Mouse (Mus musculus) ovary, postnatal 10 days (tissue): ENCODE data around the gene Tmem132b.
"Not testable (repeated sequence)": the region's sequence is repeated elsewhere in the genome, so short reads cannot be mapped to it uniquely, and the experiment has no call there.

Experiments
- DNase-seq: peaks from one replicate; pipeline ENCODE4 v3.0.0; 2022; ENCODE audit warnings: low spot score

The Tmem132b gene

GRCm38 (mm10) chr5:125531634-125532033 is at the start of gene Tmem132b:
Gene Tmem132b (plus strand): TSS chr5:125531774.
- DNase-seq = no peak

- DNase-seq = no peak
Measured at GRCm38 (mm10) chr5:125482474-125482873, 49.1 kb upstream of the Tmem132b start.

DNA sequence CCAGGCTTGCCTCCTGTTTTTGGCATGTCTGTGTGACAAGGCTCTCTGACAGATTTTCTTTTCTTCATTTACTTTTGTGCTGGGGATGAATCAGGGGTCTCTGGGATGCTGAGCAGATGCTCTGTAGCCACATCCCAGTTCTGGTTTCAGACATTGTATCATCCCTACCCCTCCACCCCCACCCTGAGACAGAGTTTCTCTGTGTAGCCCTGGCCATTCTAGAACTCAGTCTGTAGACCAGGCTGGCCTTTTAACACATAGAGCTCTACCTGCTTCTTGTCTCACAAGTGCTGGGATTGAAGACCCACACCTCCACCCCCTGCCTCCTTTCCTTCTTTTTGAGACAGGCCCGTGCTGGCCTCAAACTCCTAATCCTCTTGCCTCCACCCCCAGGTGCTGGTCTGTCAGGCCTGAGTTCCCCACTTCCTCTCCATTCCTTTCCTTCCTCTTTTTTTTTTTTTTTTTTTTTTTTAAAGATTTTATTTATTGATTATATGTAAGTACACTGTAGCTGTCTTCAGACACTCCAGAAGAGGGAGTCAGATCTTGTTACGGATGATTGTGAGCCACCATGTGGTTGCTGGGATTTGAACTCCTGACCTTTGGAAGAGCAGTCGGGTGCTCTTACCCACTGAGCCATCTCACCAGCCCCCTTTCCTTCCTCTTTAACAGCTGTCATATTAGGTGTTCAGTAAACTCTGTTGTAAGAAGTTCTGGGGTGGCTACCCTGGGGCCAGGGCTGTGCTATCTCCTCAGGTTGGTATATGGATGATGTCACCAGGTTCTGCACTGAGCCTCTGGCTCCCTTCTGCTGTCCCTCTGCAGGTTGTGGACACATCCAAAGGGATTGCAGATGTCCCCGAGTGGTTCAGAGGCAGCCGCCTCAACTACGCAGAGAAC is 47.6 kb upstream of the Tmem132b start:
- DNase-seq = no peak

DNA sequence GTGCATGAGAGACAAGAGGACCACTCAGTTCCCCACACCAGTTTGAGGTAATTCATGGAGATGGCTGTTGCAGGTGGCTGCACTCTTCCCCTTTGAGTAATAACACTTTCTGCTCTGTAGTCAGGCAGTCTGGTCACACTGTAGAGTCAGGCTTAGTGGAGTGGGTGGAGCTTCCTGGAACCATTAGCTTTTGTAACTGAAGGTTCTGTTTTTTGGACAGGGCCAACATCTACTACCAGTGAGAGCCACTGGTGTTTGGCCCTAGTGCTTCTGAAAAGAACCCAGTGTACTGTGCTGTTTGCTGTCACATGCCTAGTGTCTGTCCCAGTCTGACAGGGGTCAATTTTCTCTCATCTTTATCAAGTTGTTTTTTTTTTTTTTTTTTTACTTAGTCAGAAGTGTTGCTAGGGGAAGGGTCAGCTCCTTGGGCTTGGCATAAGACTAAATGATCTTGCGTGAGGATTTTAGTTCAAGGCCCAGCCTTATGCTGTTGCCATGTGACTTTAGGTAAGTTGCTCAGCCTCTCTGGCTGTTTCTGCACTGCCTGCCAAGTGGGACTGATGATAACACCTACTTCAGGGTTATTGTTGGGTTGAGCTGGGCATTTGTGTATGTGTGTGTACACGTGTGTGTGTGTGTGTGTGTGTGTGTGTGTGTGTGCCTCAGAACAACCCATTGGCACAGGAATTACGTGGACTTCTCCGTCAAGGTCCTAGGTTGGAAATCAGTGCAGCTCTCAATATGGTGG is 46.4 kb upstream of the Tmem132b start:
- DNase-seq = no peak

DNA sequence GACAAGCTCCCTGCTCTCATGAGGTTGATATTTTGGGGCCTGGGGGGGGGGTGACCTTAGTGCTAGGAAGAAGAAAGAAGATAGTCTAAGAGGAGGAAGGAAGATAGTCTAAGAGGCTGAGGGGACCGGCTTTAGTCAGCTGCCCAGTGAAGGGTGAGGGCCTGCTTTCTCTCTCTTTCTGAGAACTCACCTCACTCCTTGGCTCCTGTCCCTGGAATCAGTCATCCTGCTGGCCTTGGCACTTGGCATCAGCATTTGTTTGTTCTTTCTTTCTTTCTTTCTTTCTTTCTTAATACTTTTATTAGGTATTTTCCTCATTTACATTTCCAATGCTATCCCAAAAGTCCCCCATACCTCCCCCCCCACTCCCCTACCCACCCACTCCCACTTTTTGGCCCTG is 45.5 kb upstream of the Tmem132b start:
- DNase-seq = no peak

GRCm38 (mm10) chr5:125487375-125488115 is 44.0 kb upstream of the Tmem132b start:
- DNase-seq = no peak

GRCm38 (mm10) chr5:125488116-125488455 is 43.5 kb upstream of the Tmem132b start:
- no peak for DNase-seq

DNA sequence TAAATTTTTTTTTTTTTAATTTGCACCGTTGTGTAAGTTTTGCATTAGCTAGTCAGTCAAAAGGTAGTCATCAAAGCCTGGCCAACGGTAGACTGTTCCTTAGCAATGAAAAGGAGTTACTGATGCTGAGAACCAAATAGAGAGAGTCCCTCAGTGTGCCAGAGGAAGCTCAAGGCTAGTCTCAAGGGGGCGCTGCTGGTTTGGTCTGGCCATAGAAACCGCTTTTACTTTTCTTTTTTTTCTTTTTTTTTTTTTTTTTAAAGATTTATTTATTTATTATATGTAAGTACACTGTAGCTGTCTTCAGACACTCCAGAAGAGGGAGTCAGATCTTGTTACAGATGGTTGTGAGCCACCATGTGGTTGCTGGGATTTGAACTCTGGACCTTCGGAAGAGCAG is 42.6 kb upstream of the Tmem132b start:
- not testable (repeated sequence) for DNase-seq

- no peak for DNase-seq
Measured at GRCm38 (mm10) chr5:125491107-125491506, 40.5 kb upstream of the Tmem132b start.

- no peak for DNase-seq
Measured at GRCm38 (mm10) chr5:125492379-125493092, 39.0 kb upstream of the Tmem132b start.

DNA sequence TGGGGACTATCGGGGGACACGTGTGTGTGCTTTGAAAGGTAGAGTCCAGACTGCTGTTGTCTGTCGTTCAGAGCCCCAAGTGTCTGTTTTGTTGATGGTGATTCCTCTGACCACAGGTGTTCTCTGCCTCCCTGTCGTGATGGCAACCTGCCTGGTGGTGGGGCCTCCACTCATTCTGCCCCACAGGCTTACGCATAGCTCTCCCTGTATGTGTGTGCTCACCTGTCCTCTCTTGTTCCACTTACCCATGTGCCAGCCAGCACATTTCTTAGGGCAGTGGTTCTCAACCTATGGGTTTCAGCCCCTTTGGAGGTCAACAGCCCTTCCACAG is 38.5 kb upstream of the Tmem132b start:
- DNase-seq = no peak

- DNase-seq = no peak
Measured at GRCm38 (mm10) chr5:125495655-125496054, 35.9 kb upstream of the Tmem132b start.

GRCm38 (mm10) chr5:125497821-125498600 is 33.6 kb upstream of the Tmem132b start:
- peak; percentile 13 for DNase-seq

DNA sequence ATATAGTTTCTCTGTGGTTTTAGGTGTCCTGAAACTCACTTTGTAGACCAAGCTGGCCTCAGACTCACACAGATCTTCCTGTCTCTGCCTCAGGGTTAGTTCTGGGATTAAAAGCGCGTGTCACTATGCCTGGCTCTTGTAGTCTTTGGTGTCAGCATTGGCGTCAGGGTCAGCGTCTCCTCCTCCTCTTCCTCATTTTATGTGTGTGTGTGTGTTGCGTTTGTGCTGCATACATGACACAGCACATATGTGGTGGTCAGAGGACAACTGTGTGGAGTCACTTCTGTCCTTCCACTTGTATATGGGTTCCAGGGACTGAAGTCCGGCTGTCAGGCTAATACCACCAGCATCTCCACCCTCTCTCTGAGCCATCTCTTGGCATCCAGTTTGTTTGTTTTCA is 30.1 kb upstream of the Tmem132b start:
- DNase-seq = no peak

DNA sequence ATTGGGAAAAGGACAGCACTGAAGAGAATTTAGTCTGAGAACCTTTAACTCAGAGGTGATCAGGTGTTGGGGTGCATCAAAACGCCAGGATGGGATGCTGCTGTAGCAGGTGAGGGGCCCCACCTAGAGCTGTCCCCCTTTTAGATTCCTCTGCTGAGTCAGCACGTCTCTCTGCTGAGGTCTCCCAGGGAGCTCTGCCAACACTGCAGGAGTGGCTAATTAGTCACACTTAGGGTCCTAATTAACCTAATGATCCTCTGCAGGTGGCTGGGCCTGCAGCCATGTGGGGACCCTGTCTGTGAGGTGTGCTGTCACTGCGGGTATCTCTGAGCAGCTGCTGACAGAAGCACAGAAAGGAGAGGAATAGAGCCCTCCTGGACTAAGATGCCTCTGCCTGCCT is 29.4 kb upstream of the Tmem132b start:
- DNase-seq = no peak

- DNase-seq = no peak
Measured at GRCm38 (mm10) chr5:125503628-125504027, 27.9 kb upstream of the Tmem132b start.

- no peak for DNase-seq
Measured at GRCm38 (mm10) chr5:125504692-125505091, 26.9 kb upstream of the Tmem132b start.

- no peak for DNase-seq
Measured at GRCm38 (mm10) chr5:125505968-125506367, 25.6 kb upstream of the Tmem132b start.

DNA sequence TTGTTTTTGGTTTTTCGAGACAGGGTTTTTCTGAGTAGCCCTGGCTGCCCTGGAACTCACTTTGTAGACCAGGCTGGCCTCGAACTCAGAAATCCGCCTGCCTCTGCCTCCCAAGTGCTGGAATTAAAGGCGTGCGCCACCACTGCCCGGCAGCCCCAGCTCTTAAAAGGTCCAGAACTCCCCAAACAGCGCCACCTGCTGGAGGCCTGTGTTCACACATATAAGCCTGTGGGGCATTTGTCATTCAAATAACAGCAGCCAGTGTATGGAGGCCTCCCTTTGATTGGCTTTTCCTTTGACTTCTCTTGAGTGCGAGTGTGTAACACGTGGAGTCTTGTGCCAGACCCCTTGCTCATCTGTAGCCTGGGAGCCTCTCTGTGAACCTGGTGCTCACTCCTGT is 24.0 kb upstream of the Tmem132b start:
- no peak for DNase-seq

GRCm38 (mm10) chr5:125508006-125508405 is 23.6 kb upstream of the Tmem132b start:
- DNase-seq = no peak

DNA sequence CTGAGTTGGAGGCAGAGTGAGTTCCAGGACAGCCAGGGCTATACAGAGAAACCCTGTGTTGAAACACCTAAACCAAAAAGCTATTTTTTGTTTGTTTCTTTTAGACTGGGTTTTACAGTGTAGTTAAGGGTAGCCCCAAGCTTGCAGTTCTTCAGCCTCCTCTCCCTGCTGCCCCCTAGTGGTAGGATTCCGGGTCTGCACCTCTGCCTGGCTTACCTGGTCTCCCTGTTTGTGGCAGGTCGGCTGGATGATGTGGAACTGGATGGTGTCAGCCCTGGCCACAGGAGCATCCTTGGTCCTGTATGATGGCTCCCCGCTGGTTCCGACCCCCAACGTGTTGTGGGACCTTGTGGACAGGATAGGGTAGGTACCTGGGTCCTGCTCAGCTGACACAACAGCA is 22.0 kb upstream of the Tmem132b start:
- DNase-seq = no peak
